Mouse (Mus musculus) kidney, adult 2 months (tissue): ENCODE measurements at regions not wholly inside any gene's neighbourhood (a gene's known extent, or its start where the extent isn't known, plus 50 kb on each side); places are given as distances from the start of the nearest gene placed in this dataset.

Experiments used
- CTCF ChIP-seq: fragments of 200-500 bp; conservative IDR thresholded peaks from 2 replicates; pipeline ENCODE4 v1.5.1; 2011; ENCODE audit warnings: low read depth, mild to moderate bottlenecking, control low read depth, low read length, moderate library complexity, mixed read lengths; ENCODE audit not compliant: insufficient read depth, insufficient read length
- POLR2A ChIP-seq: fragments of 200-500 bp; IDR thresholded peaks from one replicate; pipeline ENCODE4 v1.6.1; 2011; ENCODE audit warnings: low read depth, low read length, control low read depth

- TF ChIP-seq CTCF (peak; percentile 98), POLR2A (no peak)
These were observed 67.0 kb upstream of the Top1 start for GRCm38 (mm10) chr2:160578384-160579320.
